Mouse (Mus musculus) cortical plate, adult 2 months (tissue): ENCODE data around the gene Nceh1.

Source experiments
- CTCF ChIP-seq: fragments of 200-500 bp; IDR thresholded peaks from 2 replicates; pipeline ENCODE4 v1.5.1; 2011; ENCODE audit warnings: mild to moderate bottlenecking, control low read depth, low read length; ENCODE audit not compliant: insufficient read depth; ENCODE audit errors: extremely low read depth
- POLR2A ChIP-seq: fragments of 200-500 bp; IDR thresholded peaks from 2 replicates; pipeline ENCODE4 v1.6.1; 2011; ENCODE audit warnings: mild to moderate bottlenecking, low read length, control low read depth; ENCODE audit not compliant: insufficient read depth; ENCODE audit errors: extremely low read depth

DNA sequence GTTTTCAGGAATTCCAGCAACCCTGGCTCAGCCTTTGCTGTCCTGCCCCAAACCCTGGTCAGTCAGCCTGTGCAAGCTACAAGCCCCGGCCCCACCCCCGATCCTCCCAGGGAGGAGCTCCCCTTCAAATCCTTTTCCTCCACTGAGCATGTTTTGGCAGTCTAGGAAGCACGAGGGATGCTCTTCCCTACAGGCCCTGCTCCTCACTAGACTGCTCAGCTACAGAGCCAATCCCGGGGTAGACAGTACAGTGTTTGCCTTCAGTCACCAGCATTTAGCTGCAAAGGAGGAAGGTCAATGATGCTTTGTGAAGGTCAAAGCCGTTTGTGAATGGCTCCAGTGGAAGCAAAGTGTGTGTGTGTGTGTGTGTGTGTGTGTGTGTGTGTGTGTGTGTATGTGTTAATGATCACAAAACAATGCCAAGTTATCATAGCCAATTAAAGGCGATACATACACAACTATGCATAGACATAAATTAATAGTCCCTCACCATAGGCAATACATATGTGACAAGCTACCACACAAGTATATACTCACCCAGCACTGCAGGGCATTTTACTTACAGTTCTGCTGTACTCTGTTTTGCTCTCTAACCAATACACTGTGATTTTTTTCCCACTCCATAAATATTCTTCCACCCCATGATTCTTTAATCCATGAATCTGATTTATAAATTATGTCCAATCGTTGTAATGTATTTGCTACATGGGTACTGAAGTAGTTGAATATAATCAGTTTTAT lies 111.0 kb downstream of the Nceh1 start:
- TF ChIP-seq POLR2A (no peak), CTCF (no peak)
